In genomic region chr2:128339643-128340487, GRCm38 (mm10) we compare ENCODE assay signal across 8 mouse cellular contexts.
DNase-seq lines count a peak whose midpoint lies in the region; ATAC-seq and TF ChIP-seq lines count a peak whose summit lies in the region.

No protein-coding gene starts in this region.

- no peaks in the 10 kb centered on the region for H3K36me3 ChIP-seq in liver, adult 2 months (ENCODE audit: control insufficient read depth, insufficient read depth, low read length)
- H3K36me3 ChIP-seq in embryonic facial prominence, embryonic 11.5 days (replicated peaks; ENCODE audit: control insufficient read depth, insufficient read depth, low read depth, low read length): no peaks in the 10 kb centered on the region
- no peaks in the 10 kb centered on the region for H3K36me3 ChIP-seq in intestine, embryonic 15.5 days
- no peaks in the 10 kb centered on the region for H3K36me3 ChIP-seq in thymus, adult 2 months (ENCODE audit: control insufficient read depth, insufficient read depth, low read length)

- 32% methylated on average over 19 of the region's 19 CpGs for WGBS in liver, adult 2 months
- 21% methylated on average over 19 of the region's 19 CpGs for WGBS in embryonic facial prominence, embryonic 11.5 days
- WGBS in intestine, embryonic 15.5 days: 44% methylated on average over 19 of the region's 19 CpGs
- WGBS in thymus, adult 2 months: 39% methylated on average over 19 of the region's 19 CpGs

- 0 out of 2 replicates have a peak, but pooled peaks have one; percentile 7 for TF ChIP-seq CTCF in liver, adult 2 months (IDR thresholded peaks at IDR 0.05; ENCODE audit: low read depth, low read length)
- TF ChIP-seq CTCF in thymus, adult 2 months (IDR thresholded peaks at IDR 0.05; ENCODE audit: borderline replicate concordance, control insufficient read depth, extremely low read depth, insufficient read depth, low read length, poor library complexity): no peak

- DNase-seq in liver, adult 2 months (ENCODE audit: extremely low read depth, low read depth, low spot score): peak; percentile 72
- DNase-seq in liver: no peak
- peak; percentile 62 for DNase-seq in embryonic facial prominence, embryonic 11.5 days (ENCODE audit: low spot score)
- peak; percentile 43 for DNase-seq in lung, postnatal 25 days (ENCODE audit: low spot score)
- DNase-seq in right cerebral cortex, adult 2 months (ENCODE audit: low spot score in 2 of 2): no peak
- no peak for DNase-seq in adrenal gland, adult 2 months
- no peak for DNase-seq in thymus, adult 2 months

- peak overlapping the region; percentile 3 for H3K27ac ChIP-seq in liver, adult 2 months (replicated peaks; ENCODE audit: insufficient read depth, low read depth, low read length)
- peak overlapping the region; percentile 53 for H3K27ac ChIP-seq in embryonic facial prominence, embryonic 11.5 days (replicated peaks; ENCODE audit: low read depth, low read length)
- peak overlapping the region; percentile 68 for H3K27ac ChIP-seq in intestine, embryonic 15.5 days
- H3K27ac ChIP-seq in thymus, adult 2 months (ENCODE audit: control insufficient read depth, insufficient read depth, low read length): no peak overlapping the region

- H3K4me3 ChIP-seq in liver, adult 2 months (ENCODE audit: insufficient read depth, low read depth, low read length): no peak overlapping the region
- no peak overlapping the region for H3K4me3 ChIP-seq in embryonic facial prominence, embryonic 11.5 days (ENCODE audit: low read depth, low read length)
- no peak overlapping the region for H3K4me3 ChIP-seq in intestine, embryonic 15.5 days (replicated peaks)
- H3K4me3 ChIP-seq in thymus, adult 2 months (ENCODE audit: control insufficient read depth, insufficient read depth, low read length): no peak overlapping the region

- ATAC-seq in embryonic facial prominence, embryonic 11.5 days (replicated peaks; ENCODE audit: insufficient number of reproducible peaks, low FRiP score, low TSS enrichment, low read depth): peak; percentile 73
- no peak for ATAC-seq in intestine, embryonic 15.5 days

- H3K9me3 ChIP-seq in embryonic facial prominence, embryonic 11.5 days (replicated peaks; ENCODE audit: control insufficient read depth, low read length): no peaks in the 10 kb centered on the region
- H3K9me3 ChIP-seq in intestine, embryonic 15.5 days: no peaks in the 10 kb centered on the region

- peaks cover 9% of the 10 kb centered on the region for H3K4me1 ChIP-seq in liver, adult 2 months (ENCODE audit: control insufficient read depth, insufficient read depth, low read length)
- peaks cover 5% of the 10 kb centered on the region for H3K4me1 ChIP-seq in embryonic facial prominence, embryonic 11.5 days (ENCODE audit: control insufficient read depth, insufficient read depth, low read length)
- peaks cover 21% of the 10 kb centered on the region for H3K4me1 ChIP-seq in intestine, embryonic 15.5 days (replicated peaks)
- H3K4me1 ChIP-seq in thymus, adult 2 months (replicated peaks; ENCODE audit: control insufficient read depth, insufficient read depth, low read length): peaks cover 25% of the 10 kb centered on the region

- no peak for TF ChIP-seq POLR2A in liver, adult 2 months (IDR thresholded peaks at IDR 0.05; ENCODE audit: extremely low read depth, insufficient read depth, low read length)
- TF ChIP-seq POLR2A in thymus, adult 2 months (IDR thresholded peaks at IDR 0.05; ENCODE audit: control insufficient read depth, extremely low read depth, insufficient read depth, low read length, poor library complexity): no peak

- H3K27me3 ChIP-seq in liver, adult 2 months (ENCODE audit: control insufficient read depth, insufficient read depth, low read length): no peaks in the 10 kb centered on the region
- H3K27me3 ChIP-seq in embryonic facial prominence, embryonic 11.5 days (ENCODE audit: control insufficient read depth, insufficient read depth, low read length): no peaks in the 10 kb centered on the region
- no peaks in the 10 kb centered on the region for H3K27me3 ChIP-seq in intestine, embryonic 15.5 days (replicated peaks)
- H3K27me3 ChIP-seq in thymus, adult 2 months (ENCODE audit: control insufficient read depth, insufficient read depth, low read length): no peaks in the 10 kb centered on the region

- no peaks in the 10 kb centered on the region for H3K79me2 ChIP-seq in liver, adult 2 months (ENCODE audit: control insufficient read depth, insufficient read depth, low read length)

- no peak overlapping the region for H3K9ac ChIP-seq in liver, adult 2 months (ENCODE audit: low read depth, low read length)
- no peak overlapping the region for H3K9ac ChIP-seq in embryonic facial prominence, embryonic 11.5 days (replicated peaks; ENCODE audit: low read length)
- H3K9ac ChIP-seq in intestine, embryonic 15.5 days: 0 out of 2 replicates have a peak overlapping the region, but pooled peaks have one; percentile 17

- H3K4me2 ChIP-seq in embryonic facial prominence, embryonic 11.5 days (ENCODE audit: low read depth, low read length): no peak overlapping the region
- 0 out of 2 replicates have a peak overlapping the region, but pooled peaks have one; percentile 20 for H3K4me2 ChIP-seq in intestine, embryonic 15.5 days (replicated peaks)

Comparison
In these comparisons a context has a peak if more than half of its experiments do, and no peak if none do; other contexts are left out.
1. DNase-seq: peak in liver, adult 2 months (single experiment), embryonic facial prominence, embryonic 11.5 days (single experiment) and lung, postnatal 25 days (single experiment); none in liver (single experiment), right cerebral cortex, adult 2 months (0 of 2), adrenal gland, adult 2 months (single experiment) and thymus, adult 2 months (single experiment).